Mouse (Mus musculus) central nervous system, embryonic 11.5 days (tissue): ENCODE measurements around the gene Cltc. TPM values are rescaled to one million over a fixed set of nuclear protein-coding genes. Genes with fewer than 3 reads are reported as not detected.

Experiments
- polyA plus RNA-seq: library from polyadenylated mRNA; depleted of rRNA; stranded (reverse); fragments of >200 nt; gene quantifications from 2 replicates; pipeline ENCODE4 v1.2.3, GENCODE M21; 2012; rRNA removed

Gene Cltc
- polyA plus RNA-seq: 98.9 and 156 TPM in 2 replicates

GRCm38 (mm10) chr11:86757480-86758371 lies at the start of gene Cltc:
Cltc (minus strand) TSS chr11:86757565.

GRCm38 (mm10) chr11:86683395-86684125 lies 73.8 kb downstream of the Cltc start, which contains the start of the genes Vmp1 and Ptrh2:
Vmp1 (minus strand) TSS chr11:86683836.
Ptrh2 (plus strand) TSS chr11:86683985.

Other genes starting within 250 kb of the Cltc start
- 37.3 and 37.7 TPM in 2 replicates for gene Rps6kb1, start 212.8 kb downstream of the Cltc start, polyA plus RNA-seq
- 5.1 and 8.5 TPM in 2 replicates for gene Tubd1, start 212.6 kb downstream of the Cltc start, polyA plus RNA-seq
- 33.8 and 47.8 TPM in 2 replicates for gene Vmp1, start 73.7 kb downstream of the Cltc start, polyA plus RNA-seq
- gene Ptrh2, start 73.6 kb downstream of the Cltc start, polyA plus RNA-seq: 29.3 and 30.0 TPM in 2 replicates
- 25.0 and 29.2 TPM in 2 replicates for gene Dhx40, start 50.2 kb upstream of the Cltc start, polyA plus RNA-seq
- gene Ypel2, start 236.1 kb upstream of the Cltc start, polyA plus RNA-seq: 5.4 and 8.1 TPM in 2 replicates